Mouse (Mus musculus) sigmoid colon, adult 10 weeks (tissue): Measurements from ENCODE around the gene Ogdhl. TPM values are rescaled to one million over a fixed set of nuclear protein-coding genes. Genes with fewer than 3 reads are reported as not detected.

Experiments used
- polyA plus RNA-seq: library from polyadenylated mRNA; stranded (reverse); fragments of 350-450 nt; fragmentation: Illumina TruSeq; extraction: RNeasy Lipid Tissue Mini Kit (QIAGEN cat#74804); gene quantifications from one replicate; pipeline ENCODE4 v1.2.3, GENCODE M21; 2014; ENCODE audit warnings: low read depth, low replicate concordance

Ogdhl gene
- 0.09 TPM for polyA plus RNA-seq

GRCm38 (mm10) chr14:32321732-32322685, at the start of gene Ogdhl:
TSS of gene Ogdhl (plus strand) at chr14:32322019.

GRCm38 (mm10) chr14:32388196-32388595, 66.4 kb downstream of the Ogdhl start, which contains the start of gene 1700024G13Rik:
TSS of gene 1700024G13Rik (minus strand) at chr14:32388391.

Other genes with a start within 250 kb of the Ogdhl start
- 58.3 TPM for gene Oxnad1, start 236.6 kb upstream of the Ogdhl start, polyA plus RNA-seq
- gene Dph3, start 236.3 kb upstream of the Ogdhl start, polyA plus RNA-seq = 51.0 TPM
- not detected for gene Msmb, start 180.0 kb upstream of the Ogdhl start, polyA plus RNA-seq
- gene Ncoa4, start 162.2 kb upstream of the Ogdhl start, polyA plus RNA-seq = 228 TPM
- 92.7 TPM for gene Timm23, start 120.1 kb upstream of the Ogdhl start, polyA plus RNA-seq
- 49.2 TPM for gene Parg, start 120.1 kb upstream of the Ogdhl start, polyA plus RNA-seq
- not detected for gene 1700024G13Rik, start 66.4 kb downstream of the Ogdhl start, polyA plus RNA-seq
- gene Slc18a3, start 142.8 kb downstream of the Ogdhl start, polyA plus RNA-seq = not detected
- 0.16 TPM for gene Chat, start 144.0 kb downstream of the Ogdhl start, polyA plus RNA-seq
- 20.5 TPM for gene Ercc6, start 191.5 kb downstream of the Ogdhl start, polyA plus RNA-seq